Mouse (Mus musculus) cerebellum, adult 11 months (tissue): ENCODE data around the gene Maged2.
"Not testable (repeated sequence)": the region's sequence is repeated elsewhere in the genome, so short reads cannot be mapped to it uniquely, and the experiment has no call there.

ENCODE experiments used
- DNase-seq: peaks from one replicate; pipeline ENCODE4 v3.0.0; 2022

The Maged2 gene

DNA sequence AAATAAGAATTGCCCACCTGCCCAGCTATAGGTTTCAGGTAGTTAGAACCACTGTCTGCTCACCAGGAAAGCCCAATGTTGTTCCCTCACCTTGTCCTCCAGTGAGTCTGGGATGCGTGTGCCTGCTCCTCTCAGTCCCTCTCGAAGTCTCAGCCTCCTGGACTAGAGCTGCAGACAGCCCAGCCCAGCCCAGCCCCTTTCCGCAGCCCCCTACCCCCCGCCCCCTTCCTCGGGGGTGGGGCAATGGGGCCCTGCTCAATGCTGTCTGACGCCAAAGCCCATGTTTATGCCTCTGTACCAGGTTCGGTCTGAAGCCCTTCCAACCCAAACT is at the start of gene Maged2:
Gene Maged2, minus strand, starts transcription at position 207 of the 331 bp plus-strand sequence.
- no peak for DNase-seq

DNA sequence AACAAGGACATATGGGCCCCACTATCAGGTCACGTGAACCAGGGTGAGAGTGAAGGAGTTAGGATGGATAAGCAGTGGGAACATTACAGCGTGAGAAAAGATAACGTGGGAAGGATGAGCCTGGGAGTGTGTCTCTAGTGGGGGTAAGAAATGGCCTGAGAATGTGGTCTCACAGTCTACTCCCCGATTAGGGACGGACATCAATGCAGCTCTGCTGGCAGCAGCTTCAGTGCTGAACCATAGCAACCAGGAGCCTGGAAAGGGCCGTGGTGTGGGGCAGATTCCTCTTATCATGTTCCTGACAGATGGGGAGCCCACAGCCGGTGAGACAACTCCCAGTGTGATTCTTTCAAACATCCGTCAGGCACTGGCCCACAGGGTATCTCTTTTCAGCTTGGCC is 34.1 kb upstream of the Maged2 start:
- no peak for DNase-seq

DNA sequence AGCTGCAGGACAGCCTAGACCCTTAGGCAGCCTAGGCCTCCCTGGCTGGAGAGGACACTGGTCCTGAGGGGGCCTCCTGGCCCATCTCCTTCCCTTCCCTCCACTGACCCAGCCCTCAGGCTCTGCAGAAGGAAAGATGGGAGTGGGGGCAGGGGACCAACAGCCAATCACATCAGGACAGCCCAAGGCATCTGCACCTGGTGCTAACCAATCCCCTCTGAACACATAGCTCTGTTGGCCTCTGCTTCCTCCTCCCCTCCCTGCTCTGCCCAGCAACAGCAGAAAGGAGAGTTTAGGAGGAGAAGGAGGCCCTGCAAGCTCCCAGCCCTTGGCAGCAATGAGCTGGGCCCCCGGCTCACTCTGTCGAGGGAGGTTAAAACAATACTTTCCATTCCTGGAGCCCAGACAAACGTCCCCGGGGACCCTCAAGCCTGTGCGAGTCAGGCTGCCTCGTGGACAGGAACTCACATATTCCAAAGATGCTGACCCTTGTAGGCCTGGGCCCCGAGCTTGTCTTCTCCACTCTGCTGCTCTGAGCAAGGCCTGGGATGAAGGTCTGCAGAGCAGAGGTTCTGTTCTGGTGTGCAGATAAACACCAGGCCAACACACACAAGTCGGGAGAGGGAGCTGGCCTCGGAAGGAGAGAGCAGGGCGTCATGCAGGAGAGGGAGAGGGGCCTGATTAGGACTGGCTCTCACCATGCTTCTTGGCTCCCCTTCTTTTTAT is 31.5 kb upstream of the Maged2 start:
- not testable (repeated sequence) for DNase-seq

- DNase-seq, result not testable (repeated sequence)
Measured at GRCm38 (mm10) chrX:150843257-150843656, 29.1 kb upstream of the Maged2 start.

- no peak for DNase-seq
Measured at GRCm38 (mm10) chrX:150830297-150830696, 16.2 kb upstream of the Maged2 start.

DNA sequence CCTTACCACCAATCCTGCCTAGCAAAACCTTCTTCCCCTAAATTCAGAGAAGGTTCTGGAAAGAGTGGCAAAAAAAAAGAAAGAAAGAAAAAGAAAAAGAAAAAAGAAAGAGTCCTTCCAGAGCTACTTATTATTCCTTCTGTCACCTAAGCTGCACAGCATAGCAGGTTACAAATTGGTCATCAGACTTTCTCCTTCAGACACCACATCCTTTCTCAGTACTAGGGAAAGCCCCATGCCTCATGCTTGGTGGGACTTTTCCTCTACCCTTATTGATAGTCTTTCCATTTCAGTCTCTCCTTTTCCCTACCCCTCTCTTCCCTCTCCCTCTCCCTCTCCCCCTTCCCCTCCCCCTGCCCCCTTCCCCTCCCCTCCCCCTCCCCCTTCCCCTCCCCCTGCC is 3.1 kb upstream of the Maged2 start:
- DNase-seq, result no peak

- DNase-seq, result no peak
Measured at GRCm38 (mm10) chrX:150815601-150816000, 1.5 kb upstream of the Maged2 start.

DNA sequence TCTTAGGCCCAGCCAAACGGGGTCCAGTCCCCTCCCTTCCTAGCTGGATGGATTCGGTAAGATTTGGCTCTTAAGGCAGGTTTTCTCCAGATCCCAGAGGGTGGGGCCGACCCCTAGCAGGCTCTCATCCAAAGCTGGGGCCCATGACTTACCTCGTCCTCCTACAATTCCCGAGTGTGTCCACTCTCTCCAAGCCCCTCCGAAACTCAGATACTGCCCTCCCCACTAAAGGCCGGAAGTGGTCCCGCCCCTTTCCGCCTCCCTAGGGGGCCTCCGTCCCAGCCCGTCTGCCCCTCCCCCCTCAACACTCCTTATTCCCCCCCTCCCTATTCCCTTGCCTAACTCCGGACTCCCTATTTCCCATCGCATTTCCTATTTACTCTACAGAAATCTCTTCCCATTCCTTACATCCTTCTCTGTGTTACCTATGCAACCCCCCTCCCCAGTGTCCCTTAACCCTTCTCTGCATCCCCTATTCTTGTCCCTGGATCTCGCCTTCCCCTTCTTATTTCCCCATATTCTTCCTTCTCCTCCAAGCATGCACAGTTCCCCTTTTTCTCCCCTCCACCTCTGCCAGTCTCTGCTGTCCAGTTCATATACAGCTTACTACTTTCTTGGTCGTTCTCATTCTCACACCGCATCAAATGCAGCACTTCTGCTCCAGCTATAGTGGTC is 544 bp downstream of the Maged2 start:
- peak; percentile 33 for DNase-seq

DNA sequence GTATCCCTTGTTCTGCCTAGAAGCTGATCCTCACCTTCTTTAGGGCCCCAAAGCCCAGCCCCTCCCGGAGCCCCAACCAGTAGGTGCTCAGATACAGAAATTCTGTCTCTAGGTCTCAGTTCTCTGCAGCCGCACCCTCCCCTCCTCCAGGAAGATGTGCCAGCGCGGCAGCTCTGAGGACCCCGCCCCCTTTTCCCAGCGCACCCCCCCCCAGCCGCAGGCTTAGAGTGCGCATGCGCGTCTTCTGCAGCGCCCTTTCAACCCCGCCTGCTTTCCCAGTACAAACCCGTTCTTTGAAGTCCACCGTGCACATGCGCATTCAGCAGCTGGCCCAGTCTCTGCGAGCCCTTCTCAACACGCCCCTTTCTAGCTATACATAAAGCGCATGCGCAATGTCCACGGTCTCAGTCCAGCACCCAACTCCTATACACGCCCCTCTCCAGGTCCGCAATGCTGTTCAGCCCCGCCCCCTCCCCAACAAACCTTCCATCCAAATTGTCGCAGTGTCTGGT is 1.3 kb downstream of the Maged2 start:
- peak; percentile 85 for DNase-seq

DNA sequence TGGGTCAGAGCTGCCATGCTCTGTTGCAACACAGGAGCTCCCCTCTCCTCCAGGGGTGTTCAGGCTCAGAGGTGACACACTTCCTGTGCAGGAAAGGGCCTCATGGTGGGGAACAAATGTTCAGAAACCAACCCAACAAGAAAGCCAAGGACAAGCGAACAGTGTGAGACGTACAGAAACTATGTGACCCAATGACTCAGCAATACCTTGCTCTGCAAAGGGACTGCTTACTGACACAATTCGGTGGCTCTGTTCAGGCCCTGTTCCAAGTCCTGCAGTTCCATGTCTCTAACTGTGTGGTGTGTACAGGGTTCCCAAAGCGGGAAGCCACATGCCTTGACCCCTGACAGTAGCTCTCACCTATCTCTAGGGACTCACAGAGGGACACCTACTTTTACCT is 13.2 kb downstream of the Maged2 start:
- DNase-seq, result not testable (repeated sequence)

GRCm38 (mm10) chrX:150798493-150799177 is 15.5 kb downstream of the Maged2 start:
- not testable (repeated sequence) for DNase-seq
